Mouse (Mus musculus): ENCODE measurements around the gene Vps35l.

Vps35l gene

GRCm38 (mm10) chr7:118827975-118828416 lies 88.0 kb downstream of the Vps35l start:
- DNase-seq: no peak

GRCm38 (mm10) chr7:118837901-118838300 lies 97.9 kb downstream of the Vps35l start:
- DNase-seq: peak; percentile 59 to 73

- DNase-seq: peak; percentile 83 to 90
These were observed 101.2 kb downstream of the Vps35l start for GRCm38 (mm10) chr7:118841030-118841745.

GRCm38 (mm10) chr7:118841796-118842195 lies 101.8 kb downstream of the Vps35l start:
- DNase-seq: peak; percentile 44 to 48

- no peak for DNase-seq
These were observed 102.9 kb downstream of the Vps35l start for GRCm38 (mm10) chr7:118842938-118843337.

GRCm38 (mm10) chr7:118845141-118845540 lies 105.1 kb downstream of the Vps35l start:
- DNase-seq: peak; percentile 40 to 53

GRCm38 (mm10) chr7:118846329-118846728 lies 106.3 kb downstream of the Vps35l start:
- DNase-seq: no peak

GRCm38 (mm10) chr7:118848796-118849195 lies 108.8 kb downstream of the Vps35l start:
- no peak for DNase-seq

GRCm38 (mm10) chr7:118849543-118850250 lies 109.7 kb downstream of the Vps35l start:
- DNase-seq: no peak

GRCm38 (mm10) chr7:118850676-118851290 lies 110.8 kb downstream of the Vps35l start:
- DNase-seq: peak; percentile 37 to 38

GRCm38 (mm10) chr7:118851571-118851970 lies 111.5 kb downstream of the Vps35l start:
- DNase-seq: no peak

GRCm38 (mm10) chr7:118852611-118853010 lies 112.6 kb downstream of the Vps35l start:
- DNase-seq: no peak

- no peak for DNase-seq
These were observed 114.6 kb downstream of the Vps35l start for GRCm38 (mm10) chr7:118854606-118855005.

GRCm38 (mm10) chr7:118855171-118855876 lies 115.3 kb downstream of the Vps35l start, which contains the start of gene Iqck:
Iqck (plus strand) TSS chr7:118855752.
- DNase-seq: peak; percentile 97

GRCm38 (mm10) chr7:118855877-118856304 lies 115.9 kb downstream of the Vps35l start, which contains the start of gene Knop1:
Knop1 (minus strand) TSS chr7:118856254.
- no peak for DNase-seq

- no peak for DNase-seq
These were observed 118.6 kb downstream of the Vps35l start for GRCm38 (mm10) chr7:118858640-118859039.

GRCm38 (mm10) chr7:118865362-118865761 lies 125.3 kb downstream of the Vps35l start:
- DNase-seq: no peak

- DNase-seq: no peak
These were observed 139.5 kb downstream of the Vps35l start for GRCm38 (mm10) chr7:118879466-118880029.

GRCm38 (mm10) chr7:118883957-118884356 lies 143.9 kb downstream of the Vps35l start:
- no peak for DNase-seq

- DNase-seq: no peak
These were observed 144.9 kb downstream of the Vps35l start for GRCm38 (mm10) chr7:118884969-118885368.

GRCm38 (mm10) chr7:118887303-118888055 lies 147.5 kb downstream of the Vps35l start:
- no peak for DNase-seq

Data from cerebellum, postnatal 10 days (tissue).